Mouse (Mus musculus): Measurements from ENCODE around the gene Tas2r106. TPM values are rescaled to one million over a fixed set of nuclear protein-coding genes. Genes with fewer than 3 reads are reported as not detected.

Tas2r106 gene
- total RNA-seq (2021), result not detected
- long read RNA-seq, result 0 reads

DNA sequence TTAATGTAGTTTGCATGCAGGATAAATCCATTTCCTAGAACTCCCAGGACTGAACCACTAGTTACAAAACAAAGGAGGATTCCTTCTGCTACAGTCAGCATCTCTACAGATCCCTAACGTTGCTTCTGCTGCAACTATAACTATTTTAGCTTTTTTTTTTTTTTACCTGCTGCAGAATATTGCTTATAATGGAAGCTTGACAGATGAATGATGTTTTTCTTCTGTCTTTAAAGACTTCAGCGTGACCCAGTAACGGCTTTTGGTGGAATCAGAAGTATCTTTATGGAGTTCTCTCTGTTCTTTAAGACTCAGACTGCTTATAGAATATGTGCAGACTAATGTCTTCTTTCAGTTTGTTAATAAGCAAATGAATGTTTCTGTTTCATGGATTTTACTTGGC is at the start of gene Tas2r106:
Tas2r106 (minus strand) TSS at position 101 of the 400 bp plus-strand sequence.
- DNase-seq (ENCODE audit: low spot score in 2 of 2), result no peak

- DNase-seq (ENCODE audit: low spot score in 2 of 2), result peak in 1 of 2 experiments; percentile 2
Measured at GRCm38 (mm10) chr6:131712803-131713202, 34.1 kb upstream of the Tas2r106 start.

DNA sequence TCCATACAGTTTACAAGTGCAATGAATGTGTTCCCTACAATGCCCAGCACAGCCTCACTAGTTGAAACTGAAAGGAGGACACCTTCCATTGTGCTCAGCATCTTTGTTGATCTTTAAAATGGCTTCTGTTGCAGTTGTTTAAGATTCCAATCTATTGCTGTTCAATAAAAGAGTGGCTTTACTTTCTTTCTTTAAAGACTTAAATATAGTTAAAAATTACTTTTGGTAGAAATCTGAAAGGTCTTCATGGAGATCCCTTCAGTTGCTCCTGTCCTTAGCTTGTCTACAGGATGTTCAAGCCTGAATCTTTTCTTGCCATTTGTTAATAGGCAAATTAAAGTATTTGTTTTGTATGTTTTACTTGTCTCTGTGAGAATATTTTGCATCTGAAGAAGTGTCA is 11.3 kb upstream of the Tas2r106 start, which contains the start of gene Tas2r114:
Tas2r114 (minus strand) TSS at position 101 of the 400 bp plus-strand sequence.
- DNase-seq (ENCODE audit: low spot score in 2 of 2), result no peak

- DNase-seq (ENCODE audit: low spot score in 2 of 2), result no peak
Measured at GRCm38 (mm10) chr6:131687395-131687794, 8.7 kb upstream of the Tas2r106 start, which contains the start of gene Tas2r105. Gene Tas2r105, minus strand, starts transcription at chr6:131687495.

DNA sequence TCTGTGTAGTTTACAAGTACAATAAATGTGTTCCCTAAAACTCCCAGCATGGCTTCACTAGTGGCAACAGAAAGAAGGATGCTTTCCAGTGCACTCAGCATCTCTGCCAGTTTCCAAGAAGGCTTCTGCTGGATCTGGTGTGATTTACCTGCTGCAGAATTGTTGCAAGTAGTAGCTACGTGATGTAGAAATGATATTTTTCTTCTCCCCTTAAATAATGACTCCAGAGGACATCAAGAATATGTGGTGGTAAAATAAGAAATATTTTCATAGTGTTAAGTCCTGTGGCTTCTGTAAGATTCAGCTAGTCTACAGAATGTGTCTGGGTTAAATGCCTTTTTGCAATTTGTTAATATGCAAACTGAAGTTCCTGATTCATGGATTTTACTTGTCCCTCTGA is 7.0 kb upstream of the Tas2r106 start, which contains the start of gene Tas2r104:
Tas2r104 (minus strand) TSS at position 101 of the 400 bp plus-strand sequence.
- DNase-seq (ENCODE audit: low spot score in 2 of 2), result no peak

DNA sequence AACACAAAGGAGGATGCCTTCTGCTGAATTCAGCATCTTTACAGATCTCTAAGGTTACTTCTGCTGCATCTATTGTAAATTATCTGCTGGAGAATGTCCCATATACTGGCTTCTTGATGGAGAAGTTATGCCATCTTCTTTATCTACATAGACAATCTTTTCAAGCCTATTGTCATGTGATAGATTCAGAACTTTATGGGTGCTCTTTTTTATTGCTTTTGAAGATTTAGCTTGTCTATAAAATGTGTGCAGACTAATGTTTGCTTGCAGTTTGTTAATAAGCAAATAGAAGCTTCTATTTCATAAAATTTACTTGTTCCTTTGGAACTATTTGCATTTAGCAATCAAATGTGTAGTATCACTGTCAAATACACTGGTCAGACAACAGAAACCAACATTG is 18.6 kb downstream of the Tas2r106 start, which contains the start of gene Tas2r107:
Tas2r107 (minus strand) TSS at position 101 of the 400 bp plus-strand sequence.
- no peak for DNase-seq (ENCODE audit: low spot score in 2 of 2)

GRCm38 (mm10) chr6:131630812-131631211 is 47.9 kb downstream of the Tas2r106 start, which contains the start of gene Tas2r130:
Gene Tas2r130, minus strand, starts transcription at chr6:131630912.
- no peak for DNase-seq (ENCODE audit: low spot score in 2 of 2)

Other genes starting within 250 kb of the Tas2r106 start
- not detected for gene 5430401F13Rik, start 192.5 kb downstream of the Tas2r106 start, total RNA-seq (2021)
- not detected for gene Gm6619, start 192.5 kb downstream of the Tas2r106 start, total RNA-seq (2021)
- gene Tas2r130, start 48.0 kb downstream of the Tas2r106 start, total RNA-seq (2021), result not detected
- gene Tas2r107, start 18.7 kb downstream of the Tas2r106 start, total RNA-seq (2021), result not detected
- not detected for gene Tas2r104, start 6.9 kb upstream of the Tas2r106 start, total RNA-seq (2021)
- not detected for gene Tas2r105, start 8.6 kb upstream of the Tas2r106 start, total RNA-seq (2021)
- not detected for gene Tas2r114, start 11.2 kb upstream of the Tas2r106 start, total RNA-seq (2021)

Data from layer of hippocampus, adult 18-20 months (tissue).